Mouse (Mus musculus) olfactory bulb, adult 2 months (tissue): Measurements from ENCODE around the gene Wasf3. TPM values are rescaled to one million over a fixed set of nuclear protein-coding genes. Genes with fewer than 3 reads are reported as not detected.

Experiments
- H3K27ac ChIP-seq: fragments of 200-500 bp; 2 replicates; pipeline ENCODE4 v1.5.1; 2012; ENCODE audit warnings: low read depth, low read length; ENCODE audit not compliant: insufficient read depth
- H3K4me1 ChIP-seq: fragments of 200-500 bp; 2 replicates; pipeline ENCODE4 v1.6.1; 2012; ENCODE audit warnings: low read length; ENCODE audit not compliant: control insufficient read depth, insufficient read depth
- H3K4me3 ChIP-seq: fragments of 200-500 bp; 2 replicates; pipeline ENCODE4 v1.5.1; 2012; ENCODE audit warnings: mild to moderate bottlenecking, low read depth, low read length, moderate library complexity; ENCODE audit not compliant: insufficient read depth
- CTCF ChIP-seq: fragments of 200-500 bp; IDR thresholded peaks from 2 replicates; pipeline ENCODE4 v1.5.1; 2012; ENCODE audit warnings: low read depth, mild to moderate bottlenecking, low read length, moderate library complexity; ENCODE audit not compliant: insufficient read depth
- POLR2A ChIP-seq: fragments of 200-500 bp; IDR thresholded peaks from 2 replicates; pipeline ENCODE4 v1.6.1; 2012; ENCODE audit warnings: mild to moderate bottlenecking, low read depth, low read length, moderate library complexity; ENCODE audit not compliant: insufficient read depth
- WGBS: fragments of 180-500 bp; shearing (Covaris S2); methylation state at CpG from one replicate; pipeline ENCODE4 v1.1.7; 2018; 5-methylcytosine and 5-hydroxymethylcytosine counted together
- polyA plus RNA-seq: library from polyadenylated mRNA; stranded (reverse); fragments of >200 nt; gene quantifications from 2 replicates; pipeline ENCODE4 v1.2.4, GENCODE M21; 2012; ENCODE audit warnings: low replicate concordance; ENCODE audit not compliant: missing spikeins, insufficient read depth, insufficient read length

The Wasf3 gene
- not detected in 2 replicates for polyA plus RNA-seq

DNA sequence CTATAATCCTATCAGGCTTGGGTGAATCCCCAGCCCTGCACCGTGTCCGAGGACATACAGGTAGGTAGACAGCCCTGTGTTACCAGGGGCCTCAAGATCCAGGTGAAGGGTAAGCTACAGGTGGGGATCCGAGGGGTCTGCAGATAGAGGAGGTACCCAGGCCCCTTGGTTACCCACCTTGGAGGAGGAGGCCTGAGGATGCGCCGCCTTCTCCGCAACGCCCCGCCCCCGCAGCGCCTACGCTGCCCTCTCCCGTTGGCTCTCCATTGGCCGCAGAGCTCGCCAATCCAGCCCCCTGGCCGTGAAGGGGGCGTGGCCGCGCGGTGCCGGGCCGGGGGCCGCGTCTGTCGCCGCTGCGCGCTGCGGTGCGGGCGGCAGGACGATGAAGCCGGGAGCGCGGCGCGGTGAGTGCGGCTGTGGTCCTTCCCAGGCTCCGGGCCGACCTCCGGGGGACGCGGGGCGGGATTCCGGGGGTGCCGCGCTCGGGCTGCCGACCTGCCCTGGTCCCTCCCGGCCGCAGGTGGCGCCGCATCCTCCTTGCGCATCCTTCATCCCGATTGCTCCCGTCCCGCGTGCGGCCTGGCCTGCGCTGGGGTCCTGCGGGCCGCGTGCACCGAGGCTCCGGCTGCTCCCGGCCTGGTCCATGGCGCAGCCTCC, at the start of gene Wasf3:
TSS of gene Wasf3 (plus strand) at position 51 of the 657 bp plus-strand sequence.
- Histone ChIP-seq H3K4me1 (peaks cover 2% of the 10 kb centered on the region; the same call in 1 of the 2 replicates), H3K4me3 (peak within 1 kb of the TSS; percentile 81), H3K27ac (peak within 1 kb of the TSS; percentile 32)
- under 1% methylated on average over 59 of the region's 66 CpGs for WGBS
- TF ChIP-seq CTCF (no peak), POLR2A (peak; percentile 88)

DNA sequence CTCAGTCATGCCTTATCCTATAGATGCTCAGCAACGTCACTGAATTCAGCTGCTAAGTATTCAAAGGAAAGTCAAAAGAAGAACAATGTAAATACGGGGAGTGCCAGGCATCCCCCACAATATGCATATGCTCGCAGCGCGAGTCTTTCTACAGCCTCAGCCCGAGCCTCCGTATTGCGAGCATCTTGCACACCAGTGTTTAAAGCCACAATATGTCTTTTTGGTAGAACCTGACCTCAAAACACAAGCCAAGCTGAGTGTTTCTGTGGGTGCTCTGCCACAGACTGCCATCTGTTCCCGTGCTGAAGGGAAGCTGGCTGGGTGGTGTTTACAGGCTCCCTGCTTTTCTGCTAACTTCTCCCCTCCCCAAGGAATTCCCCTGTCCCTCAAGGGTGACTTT, 46.7 kb upstream of the Wasf3 start:
- no peak overlapping the region for H3K4me3 ChIP-seq
- TF ChIP-seq CTCF (no peak), POLR2A (no peak)
- H3K4me1 ChIP-seq, result no peaks in the 10 kb centered on the region
- 51% methylated on average over 9 of the region's 9 CpGs for WGBS
- no peak overlapping the region for H3K27ac ChIP-seq

DNA sequence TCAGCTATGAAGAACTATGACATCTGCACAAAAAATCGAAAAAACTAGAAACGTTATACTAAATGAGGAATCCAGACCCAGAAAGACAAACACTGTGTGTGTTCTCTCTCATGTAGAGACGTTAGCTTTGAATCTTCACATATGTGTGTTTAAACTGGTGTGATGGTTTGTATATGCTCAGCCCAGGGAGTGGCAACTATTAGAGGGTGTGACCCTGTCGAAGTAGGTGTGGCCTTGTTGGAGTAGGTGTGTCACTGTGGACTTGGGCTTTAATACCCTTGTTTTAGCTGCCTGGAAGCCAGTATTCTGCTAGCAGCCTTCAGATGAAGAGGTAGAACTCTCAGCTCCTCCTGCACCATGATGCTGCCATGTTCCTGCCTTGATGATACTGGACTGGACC, 44.7 kb upstream of the Wasf3 start:
- 88% methylated on average over 4 of the region's 4 CpGs for WGBS
- H3K4me1 ChIP-seq, result no peaks in the 10 kb centered on the region
- no peak for TF ChIP-seq POLR2A
- TF ChIP-seq CTCF, result no peak
- no peak overlapping the region for H3K4me3 ChIP-seq
- H3K27ac ChIP-seq, result no peak overlapping the region

DNA sequence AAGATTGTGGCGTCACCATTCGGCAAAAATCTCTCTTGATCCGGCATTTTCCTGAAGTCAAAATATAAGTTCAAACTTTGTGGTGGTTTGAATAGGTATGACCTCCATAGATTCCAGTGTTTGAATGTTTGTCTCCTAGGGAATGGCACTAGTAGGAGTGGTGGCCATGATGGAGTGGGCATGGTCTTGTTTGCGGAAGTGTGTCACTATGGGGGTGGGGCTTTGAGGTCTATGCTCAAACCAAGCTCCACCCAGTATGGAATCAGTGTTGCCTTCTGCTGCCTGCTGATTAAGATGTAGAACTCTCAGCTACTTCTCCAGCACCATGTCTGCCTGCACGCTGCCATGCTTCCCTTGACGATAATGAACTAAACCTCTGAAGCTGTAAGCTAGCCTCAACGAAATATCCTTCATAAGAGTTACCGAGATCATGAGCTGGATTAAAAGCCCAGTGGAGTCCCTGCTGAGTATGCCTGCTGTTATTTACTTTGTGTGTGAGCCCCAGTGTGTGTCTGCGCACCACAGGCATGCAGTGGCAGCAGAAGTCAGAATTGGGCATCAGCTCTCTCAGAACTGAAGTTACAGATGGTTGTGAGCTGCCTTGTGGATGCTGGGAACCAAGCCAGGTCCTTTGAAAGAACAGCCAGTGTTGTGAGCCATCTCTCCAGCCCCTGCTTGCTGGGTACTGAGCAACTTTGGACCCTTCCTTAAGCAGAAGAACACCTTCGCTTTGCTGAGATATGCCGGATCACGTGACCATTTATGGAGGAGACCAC, 39.7 kb upstream of the Wasf3 start:
- H3K4me3 ChIP-seq, result no peak overlapping the region
- WGBS, result 86% methylated on average over 12 of the region's 12 CpGs
- H3K4me1 ChIP-seq, result no peaks in the 10 kb centered on the region
- no peak overlapping the region for H3K27ac ChIP-seq
- TF ChIP-seq POLR2A (no peak), CTCF (no peak)

DNA sequence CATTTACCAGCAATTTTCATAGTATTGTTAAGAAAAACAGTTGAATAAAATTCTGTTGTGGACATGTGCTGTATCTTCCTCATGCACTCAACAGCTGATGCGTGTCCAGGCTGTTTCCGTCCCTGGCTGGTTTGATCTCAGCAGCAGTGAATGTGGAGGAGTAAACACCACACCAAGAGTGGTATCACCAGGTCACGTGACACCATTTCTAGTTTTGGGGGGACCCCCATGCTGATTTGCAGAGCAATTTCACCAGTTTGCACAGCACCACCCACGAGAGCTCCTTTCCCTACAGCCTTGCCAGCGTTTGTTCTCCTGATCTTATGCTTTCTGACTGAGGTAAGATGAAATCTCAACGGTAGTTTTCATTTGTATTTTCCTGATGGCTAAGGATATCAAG, 37.7 kb upstream of the Wasf3 start:
- Histone ChIP-seq H3K4me1 (no peaks in the 10 kb centered on the region), H3K4me3 (no peak overlapping the region), H3K27ac (no peak overlapping the region)
- TF ChIP-seq POLR2A (no peak), CTCF (no peak)
- WGBS, result 87% methylated on average over 6 of the region's 6 CpGs

DNA sequence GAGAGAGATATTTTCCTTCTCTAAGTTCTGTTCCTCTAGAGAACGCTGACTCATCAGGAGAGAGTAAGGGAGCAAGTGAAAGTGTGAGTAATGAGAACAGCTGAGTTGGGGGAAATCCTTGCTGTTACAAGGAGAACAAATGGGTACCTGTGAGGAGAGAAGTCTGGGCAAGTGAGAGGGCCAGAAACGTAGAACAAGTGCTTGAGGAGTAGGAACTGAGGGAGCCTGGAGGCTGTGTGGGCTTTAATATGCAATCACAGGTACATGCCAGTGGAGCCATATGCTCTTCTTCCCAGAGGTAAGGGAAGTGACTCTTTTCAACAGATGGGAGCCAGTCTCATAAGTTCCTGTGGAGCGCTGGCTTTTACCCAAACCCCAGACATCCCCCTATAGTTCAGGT, 35.6 kb upstream of the Wasf3 start:
- Histone ChIP-seq H3K4me3 (no peak overlapping the region), H3K4me1 (no peaks in the 10 kb centered on the region), H3K27ac (no peak overlapping the region)
- TF ChIP-seq CTCF, result no peak
- TF ChIP-seq POLR2A, result no peak
- WGBS, result 67% methylated on average over 3 of the region's 3 CpGs

DNA sequence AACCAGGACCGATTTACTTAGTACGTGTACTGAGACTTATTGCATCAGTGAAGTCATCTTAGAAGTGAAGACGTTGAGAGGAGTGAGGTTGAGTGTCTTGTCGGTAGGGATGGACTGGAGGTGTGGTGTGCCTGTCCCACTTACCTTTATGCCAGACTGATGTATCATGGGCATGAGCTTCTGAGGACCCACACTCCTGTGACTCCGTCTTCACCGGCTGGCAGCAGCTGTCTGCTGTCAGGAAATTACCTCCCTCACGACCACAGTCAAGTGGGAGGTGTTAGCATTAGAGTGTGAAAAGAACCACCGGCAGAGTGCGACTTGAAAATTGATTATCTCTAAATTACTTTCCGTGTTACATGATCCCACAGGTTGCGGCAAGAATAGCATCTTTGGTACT, 34.0 kb upstream of the Wasf3 start:
- no peaks in the 10 kb centered on the region for H3K4me1 ChIP-seq
- no peak overlapping the region for H3K27ac ChIP-seq
- H3K4me3 ChIP-seq, result no peak overlapping the region
- TF ChIP-seq CTCF, result no peak
- WGBS, result 87% methylated on average over 11 of the region's 11 CpGs

DNA sequence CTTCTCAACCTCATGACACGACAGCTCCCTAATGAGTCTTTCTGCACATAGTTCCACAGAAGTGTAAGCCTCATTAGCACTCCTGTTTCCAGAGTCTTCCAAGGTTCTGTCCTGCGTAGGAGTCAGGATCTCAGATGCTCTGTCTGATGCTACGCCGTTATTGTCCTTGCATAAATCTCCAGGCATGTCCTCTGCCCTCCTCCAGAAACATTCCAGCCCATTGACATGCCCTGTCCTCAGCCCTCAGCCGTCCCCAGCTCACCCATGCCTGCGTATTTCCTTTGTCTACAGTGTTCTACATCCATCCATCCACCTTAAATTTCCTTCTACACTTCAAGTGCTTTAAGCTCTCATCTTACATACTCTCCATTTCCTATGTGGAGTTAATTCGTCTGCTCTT, 32.8 kb upstream of the Wasf3 start:
- H3K4me3 ChIP-seq, result no peak overlapping the region
- TF ChIP-seq CTCF, result no peak
- TF ChIP-seq POLR2A, result no peak
- 84% methylated on average over 7 of the region's 7 CpGs for WGBS
- H3K4me1 ChIP-seq, result no peaks in the 10 kb centered on the region
- H3K27ac ChIP-seq, result no peak overlapping the region

DNA sequence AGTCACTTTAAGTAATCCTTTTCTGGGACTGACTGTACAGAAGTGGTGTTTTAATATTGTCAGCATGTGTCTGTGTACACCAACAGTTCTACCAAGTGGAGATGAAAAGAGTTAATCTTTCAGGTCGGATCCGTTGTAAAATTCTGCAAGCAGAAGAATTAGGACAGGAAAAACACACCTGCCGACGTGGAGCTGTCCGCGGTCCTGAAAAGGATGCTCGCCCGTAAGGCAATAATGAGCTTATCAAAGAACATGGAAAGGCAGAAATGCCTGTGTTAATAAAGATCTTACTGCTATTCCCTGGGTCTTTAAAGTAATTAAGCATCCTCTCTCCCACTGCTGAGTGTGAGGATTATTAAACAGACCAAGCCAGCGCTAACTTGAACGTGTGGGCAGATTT, 24.4 kb upstream of the Wasf3 start:
- WGBS, result 33% methylated on average over 10 of the region's 10 CpGs
- Histone ChIP-seq H3K4me3 (no peak overlapping the region), H3K27ac (no peak overlapping the region), H3K4me1 (no peaks in the 10 kb centered on the region)
- no peak for TF ChIP-seq CTCF
- no peak for TF ChIP-seq POLR2A
